Mouse (Mus musculus) embryonic facial prominence, embryonic 11.5 days (tissue): ENCODE data around the gene Spcs1. TPM values are rescaled to one million over a fixed set of nuclear protein-coding genes. Genes with fewer than 3 reads are reported as not detected.
A peak's percentile ranks its signal among the peaks of the same experiment; 100 is the strongest.

Experiments used
- ATAC-seq: fragments of 200-750 bp; cut with Nextera tagmentation; replicated peaks from 2 replicates; pipeline ENCODE4 v1.8.0; 2017; ENCODE audit warnings: low read depth; ENCODE audit not compliant: insufficient number of reproducible peaks, low FRiP score, low TSS enrichment
- DNase-seq: peaks from one replicate; pipeline ENCODE4 v3.0.0-alpha.2; 2015; ENCODE audit warnings: low spot score
- H3K27ac ChIP-seq: fragments of 300-500 bp; sonication (generic); replicated peaks from 2 replicates; pipeline ENCODE4 v1.5.1; 2014; ENCODE audit warnings: mild to moderate bottlenecking, low read depth, low read length, control low read depth
- H3K27me3 ChIP-seq: fragments of 300-500 bp; sonication (generic); 2 replicates; pipeline ENCODE4 v1.6.1; 2014; ENCODE audit warnings: mild to moderate bottlenecking, low read length, moderate library complexity, mixed read lengths; ENCODE audit not compliant: control insufficient read depth, insufficient read depth
- H3K36me3 ChIP-seq: fragments of 300-500 bp; sonication (generic); replicated peaks from 2 replicates; pipeline ENCODE4 v1.6.1; 2014; ENCODE audit warnings: low read depth, mild to moderate bottlenecking, low read length, moderate library complexity, mixed read lengths; ENCODE audit not compliant: control insufficient read depth, insufficient read depth
- H3K4me1 ChIP-seq: fragments of 300-500 bp; sonication (generic); 2 replicates; pipeline ENCODE4 v1.6.1; 2014; ENCODE audit warnings: low read length, mixed read lengths; ENCODE audit not compliant: control insufficient read depth, insufficient read depth
- H3K4me2 ChIP-seq: fragments of 300-500 bp; sonication (generic); 2 replicates; pipeline ENCODE4 v1.6.1; 2014; ENCODE audit warnings: low read depth, mild to moderate bottlenecking, control low read depth, low read length, moderate library complexity
- H3K4me3 ChIP-seq: fragments of 300-500 bp; sonication (generic); 2 replicates; pipeline ENCODE4 v1.5.1; 2014; ENCODE audit warnings: low read depth, low read length, control low read depth
- H3K9ac ChIP-seq: fragments of 300-500 bp; sonication (generic); replicated peaks from 2 replicates; pipeline ENCODE4 v1.6.1; 2014; ENCODE audit warnings: mild to moderate bottlenecking, control low read depth, low read length
- H3K9me3 ChIP-seq: fragments of 300-500 bp; sonication (generic); replicated peaks from 2 replicates; pipeline ENCODE4 v1.6.1; 2016; ENCODE audit warnings: mild to moderate bottlenecking, low read length, inconsistent platforms, mixed read lengths; ENCODE audit not compliant: control insufficient read depth
- WGBS: fragments of 180-500 bp; shearing (Covaris S2); extraction: QIAGEN DNeasy Blood & Tissue Kit; methylation state at CpG from one replicate; pipeline ENCODE4 v1.1.7; 2014; 5-methylcytosine and 5-hydroxymethylcytosine counted together
- polyA plus RNA-seq: library from polyadenylated mRNA; unstranded; fragments of >200 nt; fragmentation: Nextera tagmentation; extraction: Ambion mirVana; gene quantifications from 2 replicates; pipeline ENCODE4 v1.2.1, GENCODE M21; 2014

The Spcs1 gene
- polyA plus RNA-seq, 1 experiment from 2014 or later = 321 TPM

- DNase-seq (no peak), ATAC-seq (no peak)
- H3K4me1 ChIP-seq = no peaks in the 10 kb centered on the region
- H3K4me2 ChIP-seq = no peak overlapping the region
- no peaks in the 10 kb centered on the region for H3K36me3 ChIP-seq
- H3K9me3 ChIP-seq = no peaks in the 10 kb centered on the region
- no peak overlapping the region for H3K9ac ChIP-seq
- no peaks in the 10 kb centered on the region for H3K27me3 ChIP-seq
- H3K4me3 ChIP-seq = no peak overlapping the region
- no peak overlapping the region for H3K27ac ChIP-seq
These were observed 5.1 kb downstream of the Spcs1 start for GRCm38 (mm10) chr14:30996417-30996816.

DNA sequence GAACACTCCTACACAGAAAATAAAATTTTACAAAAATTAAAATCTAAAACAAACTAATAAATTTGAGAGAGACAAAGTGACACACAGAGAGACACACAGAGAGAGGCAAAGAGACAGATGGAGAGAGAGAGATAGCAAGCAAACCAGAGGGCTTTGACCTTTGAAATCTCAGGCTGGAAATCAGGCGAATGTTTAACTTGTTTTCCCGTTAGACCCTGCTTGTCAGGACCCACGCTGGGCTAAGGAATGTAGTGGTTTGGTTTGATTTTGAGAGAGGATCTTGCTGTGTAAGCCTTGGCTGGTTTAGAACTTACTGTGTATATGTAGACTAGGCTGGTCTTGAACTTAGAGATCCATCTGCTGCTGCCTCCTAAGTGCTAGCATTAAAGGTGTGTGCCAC lies 25.2 kb downstream of the Spcs1 start:
- Histone ChIP-seq H3K4me3 (no peak overlapping the region), H3K9me3 (no peaks in the 10 kb centered on the region), H3K4me1 (no peaks in the 10 kb centered on the region), H3K27ac (no peak overlapping the region), H3K4me2 (no peak overlapping the region), H3K9ac (no peak overlapping the region), H3K36me3 (no peaks in the 10 kb centered on the region), H3K27me3 (no peaks in the 10 kb centered on the region)
- 78% methylated on average over 3 of the region's 3 CpGs for whole genome bisulfite sequencing
- no peak for DNase-seq
- ATAC-seq = no peak

- Histone ChIP-seq H3K27me3 (no peaks in the 10 kb centered on the region), H3K4me1 (no peaks in the 10 kb centered on the region), H3K4me2 (no peak overlapping the region), H3K9ac (no peak overlapping the region), H3K4me3 (no peak overlapping the region), H3K9me3 (no peaks in the 10 kb centered on the region), H3K36me3 (no peaks in the 10 kb centered on the region), H3K27ac (no peak overlapping the region)
- DNase-seq (no peak), ATAC-seq (no peak)
- WGBS = 73% methylated on average over 6 of the region's 6 CpGs
These were observed 27.3 kb downstream of the Spcs1 start for GRCm38 (mm10) chr14:30974204-30974603.

- no peak for ATAC-seq
- Histone ChIP-seq H3K27me3 (no peaks in the 10 kb centered on the region), H3K27ac (no peak overlapping the region), H3K36me3 (no peaks in the 10 kb centered on the region), H3K9me3 (no peaks in the 10 kb centered on the region), H3K4me1 (no peaks in the 10 kb centered on the region), H3K4me3 (no peak overlapping the region), H3K9ac (no peak overlapping the region), H3K4me2 (no peak overlapping the region)
- DNase-seq = no peak
- 80% methylated on average over 1 of the region's 1 CpGs for WGBS
These were observed 41.1 kb downstream of the Spcs1 start for GRCm38 (mm10) chr14:30960366-30960765.

- no peaks in the 10 kb centered on the region for H3K4me1 ChIP-seq
- 92% methylated on average over 4 of the region's 4 CpGs for WGBS
- no peaks in the 10 kb centered on the region for H3K27me3 ChIP-seq
- H3K4me3 ChIP-seq = no peak overlapping the region
- H3K36me3 ChIP-seq = no peaks in the 10 kb centered on the region
- no peak for ATAC-seq
- no peak for DNase-seq
- H3K4me2 ChIP-seq = no peak overlapping the region
- no peak overlapping the region for H3K9ac ChIP-seq
- no peak overlapping the region for H3K27ac ChIP-seq
- H3K9me3 ChIP-seq = no peaks in the 10 kb centered on the region
These were observed 42.4 kb downstream of the Spcs1 start for GRCm38 (mm10) chr14:30959031-30959430.

- Histone ChIP-seq H3K27me3 (no peaks in the 10 kb centered on the region), H3K36me3 (no peaks in the 10 kb centered on the region), H3K9ac (no peak overlapping the region), H3K4me3 (no peak overlapping the region), H3K4me1 (no peaks in the 10 kb centered on the region), H3K27ac (no peak overlapping the region), H3K4me2 (no peak overlapping the region), H3K9me3 (no peaks in the 10 kb centered on the region)
- WGBS = 72% methylated on average over 2 of the region's 2 CpGs
- no peak for DNase-seq
- no peak for ATAC-seq
These were observed 43.0 kb downstream of the Spcs1 start for GRCm38 (mm10) chr14:30958517-30958916.

DNA sequence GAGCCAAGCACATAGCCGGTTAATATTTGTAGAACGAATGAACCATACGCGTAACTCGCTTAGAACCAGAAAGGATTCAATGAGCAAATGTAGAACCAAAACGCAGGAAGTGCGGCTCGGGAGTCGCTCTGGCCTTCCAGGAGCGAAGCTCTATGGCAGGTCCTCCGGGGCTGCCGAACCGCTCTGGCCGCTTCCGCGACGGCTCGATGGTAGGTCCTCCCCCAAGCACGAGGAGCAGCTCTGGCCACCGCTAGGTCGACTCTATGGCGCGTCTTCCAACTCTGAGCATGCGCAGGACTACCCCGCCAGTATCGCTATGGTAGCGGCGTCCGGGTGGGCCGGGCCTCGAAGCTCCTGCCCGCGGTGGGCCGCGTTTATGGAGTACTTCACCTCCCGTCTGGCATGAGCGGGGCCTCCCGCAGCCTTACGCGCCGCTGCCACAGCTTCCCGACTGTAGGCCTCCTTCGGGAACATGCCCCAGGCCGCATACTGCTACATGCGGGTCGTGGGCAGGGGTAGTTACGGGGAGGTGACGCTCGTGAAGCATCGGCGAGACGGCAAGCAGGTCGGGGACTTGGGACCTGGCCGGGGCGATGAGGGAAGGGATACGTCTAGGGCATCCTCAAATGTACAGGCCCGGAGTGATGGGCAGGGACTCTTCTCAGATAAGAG lies 50.2 kb downstream of the Spcs1 start, which contains the start of gene Nek4:
Nek4 (plus strand) TSS at position 224 of the 672 bp plus-strand sequence.
- H3K27ac ChIP-seq = no peak within 1 kb of the TSS
- under 1% methylated on average over 57 of the region's 57 CpGs for WGBS
- H3K9me3 ChIP-seq = no peaks in the 10 kb centered on the region
- H3K4me1 ChIP-seq = no peaks in the 10 kb centered on the region
- H3K4me3 ChIP-seq = peak within 1 kb of the TSS; percentile 75
- peak within 1 kb of the TSS; percentile 49 for H3K4me2 ChIP-seq
- no peaks in the 10 kb centered on the region for H3K36me3 ChIP-seq
- no peaks in the 10 kb centered on the region for H3K27me3 ChIP-seq
- peak within 1 kb of the TSS; percentile 87 for H3K9ac ChIP-seq
- peak; percentile 98 for DNase-seq
- ATAC-seq = peak; percentile 99

- 93% methylated on average over 10 of the region's 10 CpGs for WGBS
- ATAC-seq (no peak), DNase-seq (no peak)
- Histone ChIP-seq H3K9me3 (no peaks in the 10 kb centered on the region), H3K9ac (no peak overlapping the region), H3K4me2 (no peak overlapping the region), H3K36me3 (no peaks in the 10 kb centered on the region), H3K27me3 (no peaks in the 10 kb centered on the region), H3K4me3 (no peak overlapping the region), H3K27ac (no peak overlapping the region), H3K4me1 (no peaks in the 10 kb centered on the region)
These were observed 51.5 kb downstream of the Spcs1 start for GRCm38 (mm10) chr14:30949986-30950385.
